16 mouse cellular contexts compared by ENCODE assay signal in the genomic region with DNA sequence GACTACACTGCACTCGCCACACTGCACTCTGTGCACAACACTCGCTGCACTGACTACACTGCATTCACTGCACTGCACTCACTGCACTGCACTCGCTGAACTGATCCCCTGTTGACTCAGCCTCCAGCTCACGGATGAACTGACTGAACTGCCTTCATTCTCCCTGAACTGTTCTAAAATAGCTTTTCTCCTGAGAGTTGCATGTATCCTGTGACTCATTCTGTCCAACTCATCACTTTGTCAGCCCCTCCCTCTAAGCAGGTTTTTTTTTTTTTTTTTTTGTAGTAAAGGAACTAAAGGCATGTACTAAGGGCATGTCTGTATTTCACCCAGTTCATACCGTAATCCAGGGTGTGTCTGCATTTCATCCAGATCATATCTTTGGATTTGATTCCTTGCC. TPM values are rescaled to one million over a fixed set of nuclear protein-coding genes. Genes with fewer than 3 reads are reported as not detected.
DNase-seq lines count a peak whose midpoint lies in the region; TF ChIP-seq lines count a peak whose summit lies in the region.
"Had no signal": no experiment of that assay in that cellular context is flagged by ENCODE, and none has a peak within 500 bp of the region (broad histone marks: within the 10 kb centered on the region; RNA-seq: fewer than 3 reads in every experiment).

No protein-coding gene starts in this region.

- peak; percentile 23 for DNase-seq in adrenal gland, adult 2 months
- DNase-seq in adrenal gland, postnatal 4 days (ENCODE audit: low spot score in 2 of 2): no peak
- DNase-seq in 416B (ENCODE audit: low read depth): peak; percentile 36
- DNase-seq in NIH3T3 (ENCODE audit: low read depth): peak; percentile 13
- DNase-seq in brain, embryonic 14.5 days (ENCODE audit: low read depth): peak; percentile 7
- DNase-seq in frontal cortex, postnatal 14 days (ENCODE audit: low spot score in 2 of 2): no peak
- DNase-seq in kidney, postnatal 4 days: no peak
- no peak for DNase-seq in gastrocnemius, postnatal 36 days
- DNase-seq: adrenal gland, adult 8-10 months; adrenal gland, postnatal 25 days; cerebellum, adult 18-20 months; cerebellum, adult 9-10 months; cerebellum, postnatal 14 days; gastrocnemius, postnatal 10 days; kidney, adult 2 months had no signal

- no peak for TF ChIP-seq POLR2A in brain, embryonic 14.5 days (IDR thresholded peaks at IDR 0.05; ENCODE audit: borderline replicate concordance, extremely low read depth, insufficient read depth, insufficient read length, poor library complexity, severe bottlenecking)

- intact Hi-C loops in gastrocnemius, postnatal 36 days (cut with DNase I): no loop called here

- TF ChIP-seq CTCF in brain, embryonic 14.5 days (IDR thresholded peaks at IDR 0.05; ENCODE audit: borderline replicate concordance, extremely low read depth, insufficient read depth, insufficient read length): no peak

RNA-seq across cellular contexts. Expression of a gene that starts 26.8 kb away (rescaled TPM):
- total RNA-seq in adrenal gland, adult 2 months (2021): 1 to 10 TPM; 7.7 to 9.1 TPM
- 3.9 and 5.8 TPM in 2 replicates for polyA plus RNA-seq in adrenal gland, adult 2 months (2012; rRNA removed)
- 10 to 100 TPM; 18.8 to 19.5 TPM for total RNA-seq in adrenal gland, postnatal 4 days (2021)
- 18.8 and 19.7 TPM in 2 replicates for polyA plus RNA-seq in brain, embryonic 14.5 days (2012; rRNA removed)
- total RNA-seq in gastrocnemius, postnatal 36 days (2021): 1 to 10 TPM; 8.3 to 8.6 TPM
- polyA plus RNA-seq: G1E had no signal

Comparison
In these comparisons a context has a peak if more than half of its experiments do, and no peak if none do; other contexts are left out.
1. DNase-seq: peak in adrenal gland, adult 2 months (single experiment), 416B (single experiment), NIH3T3 (single experiment) and brain, embryonic 14.5 days (single experiment); none in adrenal gland, postnatal 4 days (0 of 2), frontal cortex, postnatal 14 days (0 of 2), kidney, postnatal 4 days (0 of 2) and gastrocnemius, postnatal 36 days (0 of 2).